Mouse (Mus musculus) hindbrain, embryonic 15.5 days (tissue): ENCODE results near the gene Eif2d. TPM values are rescaled to one million over a fixed set of nuclear protein-coding genes. Genes with fewer than 3 reads are reported as not detected.

Experiments
- ATAC-seq: fragments of 200-750 bp; cut with Nextera tagmentation; 2 replicates; pipeline ENCODE4 v1.8.0; 2017; ENCODE audit warnings: low read depth, moderate number of reproducible peaks, moderate TSS enrichment; ENCODE audit not compliant: low FRiP score
- H3K27ac ChIP-seq: fragments of 300-500 bp; sonication (generic); replicated peaks from 2 replicates; pipeline ENCODE4 v1.5.1; 2015; ENCODE audit warnings: mild to moderate bottlenecking, inconsistent platforms
- H3K27me3 ChIP-seq: fragments of 300-500 bp; sonication (generic); 2 replicates; pipeline ENCODE4 v1.6.1; 2015; ENCODE audit warnings: control low read depth, inconsistent platforms
- H3K36me3 ChIP-seq: fragments of 300-500 bp; sonication (generic); 2 replicates; pipeline ENCODE4 v1.6.1; 2015; ENCODE audit warnings: control low read depth, inconsistent platforms
- H3K4me1 ChIP-seq: fragments of 300-500 bp; sonication (generic); replicated peaks from 2 replicates; pipeline ENCODE4 v1.6.1; 2015; ENCODE audit warnings: control low read depth, inconsistent platforms
- H3K4me2 ChIP-seq: fragments of 300-500 bp; sonication (generic); 2 replicates; pipeline ENCODE4 v1.6.1; 2015; ENCODE audit warnings: moderate library complexity, mild to moderate bottlenecking, inconsistent platforms
- H3K4me3 ChIP-seq: fragments of 300-500 bp; sonication (generic); 2 replicates; pipeline ENCODE4 v1.5.1; 2015; ENCODE audit warnings: mild to moderate bottlenecking, inconsistent platforms
- H3K9ac ChIP-seq: fragments of 300-500 bp; sonication (generic); 2 replicates; pipeline ENCODE4 v1.6.1; 2015; ENCODE audit warnings: inconsistent platforms
- H3K9me3 ChIP-seq: fragments of 300-500 bp; sonication (generic); 2 replicates; pipeline ENCODE4 v1.6.1; 2016; ENCODE audit warnings: control low read depth, inconsistent platforms
- WGBS: fragments of 180-500 bp; shearing (Covaris S2); methylation state at CpG from one replicate; pipeline ENCODE4 v1.1.7; 2015; 5-methylcytosine and 5-hydroxymethylcytosine counted together
- polyA plus RNA-seq: library from polyadenylated mRNA; unstranded; fragments of >200 nt; fragmentation: Nextera tagmentation; extraction: Ambion mirVana; gene quantifications from 2 replicates; pipeline ENCODE4 v1.2.1, GENCODE M21; 2015

The Eif2d gene
- polyA plus RNA-seq, 1 experiment from 2014 or later = 49.1 TPM

DNA sequence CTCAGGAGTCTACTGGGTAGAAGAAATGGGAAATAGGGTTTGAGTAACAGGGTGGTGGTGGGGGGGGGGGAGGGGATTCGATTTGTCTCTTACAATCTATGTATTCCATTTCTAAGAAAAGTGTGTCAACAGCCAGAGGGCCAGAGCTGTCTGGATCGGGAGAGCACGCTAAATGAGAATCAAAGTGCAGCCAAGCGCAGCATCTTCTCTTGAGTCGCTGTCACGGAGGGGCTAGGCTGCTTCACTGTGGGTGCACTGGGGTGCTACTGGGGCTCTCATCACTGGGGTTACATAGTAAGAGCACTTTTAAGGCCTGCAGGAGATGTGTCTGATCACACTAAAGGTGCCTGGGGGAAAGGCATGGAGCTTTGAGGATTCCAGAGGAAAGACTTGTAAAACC lies 55.8 kb downstream of the Eif2d start:
- Histone ChIP-seq H3K4me2 (no peak overlapping the region), H3K36me3 (no peaks in the 10 kb centered on the region), H3K27ac (peak overlapping the region; percentile 51; the same call in 1 of the 2 replicates), H3K4me3 (no peak overlapping the region), H3K9ac (no peak overlapping the region), H3K27me3 (no peaks in the 10 kb centered on the region), H3K4me1 (peaks cover 14% of the 10 kb centered on the region; the same call in 1 of the 2 replicates), H3K9me3 (no peaks in the 10 kb centered on the region)
- 56% methylated on average over 6 of the region's 6 CpGs for WGBS
- no peak for ATAC-seq

- Histone ChIP-seq H3K4me3 (no peak overlapping the region), H3K4me2 (no peak overlapping the region), H3K9me3 (no peaks in the 10 kb centered on the region), H3K4me1 (peaks cover 14% of the 10 kb centered on the region; the same call in 1 of the 2 replicates), H3K36me3 (no peaks in the 10 kb centered on the region), H3K27me3 (no peaks in the 10 kb centered on the region), H3K27ac (peak overlapping the region; percentile 54), H3K9ac (no peak overlapping the region)
- ATAC-seq = peak; percentile 47; the same call in 1 of the 2 replicates
- 57% methylated on average over 8 of the region's 8 CpGs for WGBS
Measured at GRCm38 (mm10) chr1:131209971-131210426, 57.0 kb downstream of the Eif2d start.

DNA sequence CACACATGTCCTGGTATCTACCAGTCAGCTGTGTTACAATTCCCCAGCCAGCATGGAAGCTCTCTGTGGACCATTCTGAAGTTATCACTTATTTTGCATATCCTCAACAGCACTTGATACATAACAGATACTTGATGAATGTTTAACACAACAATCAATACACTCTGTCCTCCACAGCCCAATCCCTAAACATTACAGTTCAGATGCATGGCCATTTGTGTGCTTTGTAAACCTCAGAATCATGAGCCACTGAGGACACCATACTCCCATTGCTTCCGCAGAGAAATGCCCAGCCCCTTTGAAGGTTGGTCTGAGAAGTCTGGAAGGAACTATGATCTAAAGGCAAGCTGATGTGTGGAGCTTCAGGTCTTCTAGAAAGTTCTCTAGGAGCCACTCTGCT lies 58.7 kb downstream of the Eif2d start:
- Histone ChIP-seq H3K9ac (no peak overlapping the region), H3K4me2 (no peak overlapping the region), H3K9me3 (no peaks in the 10 kb centered on the region), H3K4me1 (peaks cover 14% of the 10 kb centered on the region; the same call in 1 of the 2 replicates), H3K36me3 (no peaks in the 10 kb centered on the region), H3K27me3 (no peaks in the 10 kb centered on the region), H3K27ac (no peak overlapping the region), H3K4me3 (no peak overlapping the region)
- no peak for ATAC-seq
- WGBS = 85% methylated on average over 1 of the region's 1 CpGs

GRCm38 (mm10) chr1:131212956-131213355 lies 60.0 kb downstream of the Eif2d start:
- Histone ChIP-seq H3K9ac (no peak overlapping the region), H3K9me3 (no peaks in the 10 kb centered on the region), H3K27me3 (no peaks in the 10 kb centered on the region), H3K4me2 (no peak overlapping the region), H3K4me1 (peaks cover 10% of the 10 kb centered on the region; the same call in 1 of the 2 replicates), H3K27ac (no peak overlapping the region), H3K36me3 (no peaks in the 10 kb centered on the region), H3K4me3 (no peak overlapping the region)
- no peak for ATAC-seq
- 81% methylated on average over 5 of the region's 5 CpGs for WGBS

DNA sequence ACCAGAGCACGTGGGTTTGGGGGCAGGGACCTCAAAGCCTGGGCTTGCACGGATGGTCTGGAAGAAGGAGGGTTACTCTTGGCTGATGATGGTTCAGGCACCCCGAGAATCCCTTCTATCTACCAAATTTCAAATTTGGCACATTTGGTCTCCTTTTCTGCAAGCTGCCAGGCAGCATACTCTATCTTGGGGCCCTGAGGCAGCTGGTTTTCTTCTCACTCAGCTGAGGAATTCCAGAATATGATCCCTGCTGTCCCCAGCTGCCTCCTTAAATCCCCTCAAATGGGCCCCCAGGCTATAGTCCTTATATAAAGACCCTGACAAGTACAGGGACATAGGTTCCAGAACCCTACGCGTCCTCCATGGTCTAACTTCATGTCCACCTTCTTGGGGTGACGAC lies 60.4 kb downstream of the Eif2d start:
- 88% methylated on average over 6 of the region's 6 CpGs for WGBS
- H3K4me2 ChIP-seq = no peak overlapping the region
- no peak for ATAC-seq
- H3K4me1 ChIP-seq = peaks cover 10% of the 10 kb centered on the region; the same call in 1 of the 2 replicates
- H3K9me3 ChIP-seq = no peaks in the 10 kb centered on the region
- no peaks in the 10 kb centered on the region for H3K27me3 ChIP-seq
- no peak overlapping the region for H3K9ac ChIP-seq
- no peak overlapping the region for H3K4me3 ChIP-seq
- H3K36me3 ChIP-seq = no peaks in the 10 kb centered on the region
- H3K27ac ChIP-seq = no peak overlapping the region

DNA sequence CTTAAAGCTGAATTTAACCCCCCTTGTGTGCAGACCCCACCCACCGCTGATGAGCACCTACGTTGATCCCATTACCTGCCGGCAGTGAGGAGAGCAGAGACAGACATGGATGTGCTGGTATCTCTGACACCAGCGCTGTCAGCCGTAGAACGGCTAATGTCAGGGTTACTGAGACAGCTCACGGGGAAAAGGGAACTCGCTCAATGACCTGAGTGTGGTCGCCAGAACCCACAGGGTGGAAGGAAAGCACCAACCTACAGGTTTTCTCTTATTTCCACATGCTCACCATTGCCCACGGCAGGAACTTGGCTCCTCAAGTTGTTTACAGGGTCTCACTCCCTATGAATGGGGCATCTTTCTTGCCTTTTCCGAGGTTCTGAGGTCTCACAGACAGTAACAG lies 66.0 kb downstream of the Eif2d start:
- WGBS = 92% methylated on average over 11 of the region's 11 CpGs
- no peak for ATAC-seq

DNA sequence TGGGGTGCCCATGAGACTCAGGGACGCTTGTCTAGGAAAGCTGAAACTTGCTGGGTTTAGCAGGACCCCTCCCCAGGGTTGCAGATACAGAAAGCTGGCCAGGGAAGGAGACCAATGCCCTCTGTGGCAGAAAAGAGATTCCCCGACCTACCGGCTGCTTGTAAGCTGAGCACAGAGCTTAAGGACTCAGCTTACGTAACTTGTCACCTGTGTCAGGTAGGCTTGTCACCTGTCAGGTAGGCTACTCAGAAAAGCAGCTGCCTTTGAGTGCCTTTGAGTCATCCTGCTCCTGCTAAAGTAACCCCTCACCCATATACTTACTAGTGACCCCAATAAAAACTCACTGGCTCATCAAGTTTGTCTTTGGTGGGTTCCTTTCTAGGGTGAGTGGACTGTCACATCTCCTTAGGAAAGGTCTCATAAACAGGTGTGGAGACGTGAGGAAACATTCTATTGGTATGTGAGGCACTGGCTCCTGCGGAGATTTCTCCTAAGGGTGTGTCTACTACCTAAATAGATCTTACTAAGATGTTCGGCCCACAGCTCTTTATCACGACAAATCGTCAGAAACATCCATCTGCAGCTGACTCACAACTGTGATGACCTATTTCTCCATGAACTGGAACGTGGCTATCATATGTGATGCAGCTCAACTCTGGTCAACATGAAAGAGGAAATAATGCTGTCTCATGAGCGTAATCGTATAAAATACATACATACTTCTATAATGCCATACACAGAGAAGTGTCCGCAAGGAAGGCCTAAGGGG lies 69.0 kb downstream of the Eif2d start:
- 0 out of 2 replicates have a peak, but pooled peaks cover 5% of the 10 kb centered on the region for H3K4me1 ChIP-seq
- WGBS = 87% methylated on average over 13 of the region's 13 CpGs
- no peaks in the 10 kb centered on the region for H3K27me3 ChIP-seq
- H3K4me3 ChIP-seq = no peak overlapping the region
- no peaks in the 10 kb centered on the region for H3K36me3 ChIP-seq
- H3K27ac ChIP-seq = no peak overlapping the region
- ATAC-seq = no peak
- H3K9ac ChIP-seq = no peak overlapping the region
- no peak overlapping the region for H3K4me2 ChIP-seq
- H3K9me3 ChIP-seq = no peaks in the 10 kb centered on the region

More for the DNA sequence above, 66.0 kb downstream of the Eif2d start:
- no peaks in the 10 kb centered on the region for H3K4me1 ChIP-seq
- no peaks in the 10 kb centered on the region for H3K27me3 ChIP-seq
- no peak overlapping the region for H3K4me2 ChIP-seq
- H3K36me3 ChIP-seq = no peaks in the 10 kb centered on the region
- no peak overlapping the region for H3K9ac ChIP-seq
- no peaks in the 10 kb centered on the region for H3K9me3 ChIP-seq
- H3K4me3 ChIP-seq = no peak overlapping the region
- no peak overlapping the region for H3K27ac ChIP-seq

DNA sequence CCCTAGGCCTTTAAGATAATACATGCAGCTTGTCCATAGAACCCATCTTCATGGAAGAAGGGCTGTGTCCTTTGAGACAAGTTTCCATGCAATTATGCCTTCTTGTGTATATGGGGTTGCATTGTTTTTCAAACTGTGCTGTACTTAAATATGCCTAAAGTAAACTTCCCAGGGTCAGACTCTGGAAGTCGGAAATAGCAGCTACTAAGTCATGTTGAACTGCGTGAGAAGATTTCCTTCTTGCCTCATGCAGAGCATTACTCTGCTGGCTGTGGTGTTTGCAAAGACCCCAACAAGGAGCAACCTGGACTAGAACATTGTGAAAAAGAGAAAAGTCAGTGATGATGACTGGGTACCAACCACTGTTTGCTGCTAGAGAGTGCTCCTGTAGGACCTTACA lies 70.4 kb downstream of the Eif2d start:
- Histone ChIP-seq H3K27ac (no peak overlapping the region), H3K9me3 (no peaks in the 10 kb centered on the region), H3K27me3 (no peaks in the 10 kb centered on the region), H3K4me1 (0 out of 2 replicates have a peak, but pooled peaks cover 5% of the 10 kb centered on the region), H3K4me2 (no peak overlapping the region), H3K9ac (no peak overlapping the region), H3K36me3 (no peaks in the 10 kb centered on the region), H3K4me3 (no peak overlapping the region)
- no peak for ATAC-seq
- WGBS = 93% methylated on average over 2 of the region's 2 CpGs

GRCm38 (mm10) chr1:131224848-131225471 lies 72.0 kb downstream of the Eif2d start:
- H3K4me2 ChIP-seq = no peak overlapping the region
- no peaks in the 10 kb centered on the region for H3K9me3 ChIP-seq
- WGBS = 50% methylated on average over 12 of the region's 12 CpGs
- H3K36me3 ChIP-seq = no peaks in the 10 kb centered on the region
- H3K27me3 ChIP-seq = no peaks in the 10 kb centered on the region
- 0 out of 2 replicates have a peak, but pooled peaks cover 5% of the 10 kb centered on the region for H3K4me1 ChIP-seq
- H3K27ac ChIP-seq = no peak overlapping the region
- no peak overlapping the region for H3K9ac ChIP-seq
- ATAC-seq = peak; percentile 70; the same call in 1 of the 2 replicates
- H3K4me3 ChIP-seq = no peak overlapping the region

DNA sequence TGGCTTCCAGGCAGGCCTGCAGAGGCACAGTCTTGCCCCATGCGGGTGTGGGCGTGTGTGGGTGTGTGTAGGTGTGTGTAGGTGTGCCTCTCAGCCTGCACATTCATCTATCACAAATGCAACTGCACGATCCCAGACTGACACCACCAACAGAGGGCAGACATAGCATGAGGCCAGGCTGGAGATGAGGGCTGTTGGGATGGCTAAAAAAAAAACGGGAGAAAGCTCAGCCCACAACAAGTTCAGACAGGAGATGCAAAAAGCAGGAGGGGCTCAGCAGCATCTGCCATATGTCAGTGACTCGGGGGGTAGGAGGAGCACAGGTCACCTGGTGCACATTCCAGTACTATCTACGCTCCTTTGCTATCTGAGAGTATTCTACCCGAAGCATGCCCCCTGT lies 75.2 kb downstream of the Eif2d start:
- H3K9ac ChIP-seq = no peak overlapping the region
- no peaks in the 10 kb centered on the region for H3K9me3 ChIP-seq
- no peak overlapping the region for H3K4me2 ChIP-seq
- no peak overlapping the region for H3K4me3 ChIP-seq
- H3K36me3 ChIP-seq = no peaks in the 10 kb centered on the region
- H3K27me3 ChIP-seq = no peaks in the 10 kb centered on the region
- no peak overlapping the region for H3K27ac ChIP-seq
- 0 out of 2 replicates have a peak, but pooled peaks cover 5% of the 10 kb centered on the region for H3K4me1 ChIP-seq
- ATAC-seq = no peak
- 68% methylated on average over 7 of the region's 7 CpGs for WGBS

DNA sequence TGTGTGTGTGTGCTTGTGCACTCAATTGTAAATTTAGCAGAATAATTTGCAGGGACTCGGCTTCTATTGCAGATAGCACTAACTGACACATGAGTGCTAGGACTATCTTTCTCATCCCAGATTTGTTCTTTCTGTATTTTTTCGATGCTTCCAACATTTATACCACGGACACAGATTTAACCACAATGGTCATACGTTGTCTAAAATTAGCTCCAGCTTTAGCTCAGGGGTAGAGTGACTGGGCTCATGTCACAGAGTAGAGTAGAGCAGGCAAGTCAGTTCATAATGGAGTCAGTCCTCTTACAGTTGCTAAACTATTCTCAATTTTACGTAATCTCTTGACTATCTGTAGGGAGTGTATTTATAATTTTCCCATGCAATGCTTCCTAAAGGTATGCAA lies 75.7 kb downstream of the Eif2d start:
- WGBS = 87% methylated on average over 5 of the region's 5 CpGs
- Histone ChIP-seq H3K27me3 (no peaks in the 10 kb centered on the region), H3K4me1 (0 out of 2 replicates have a peak, but pooled peaks cover 5% of the 10 kb centered on the region), H3K4me3 (no peak overlapping the region), H3K9me3 (no peaks in the 10 kb centered on the region), H3K27ac (no peak overlapping the region), H3K9ac (no peak overlapping the region), H3K36me3 (no peaks in the 10 kb centered on the region), H3K4me2 (no peak overlapping the region)
- no peak for ATAC-seq

- H3K4me3 ChIP-seq = no peak overlapping the region
- peaks cover 4% of the 10 kb centered on the region for H3K4me1 ChIP-seq
- H3K36me3 ChIP-seq = no peaks in the 10 kb centered on the region
- H3K27ac ChIP-seq = no peak overlapping the region
- ATAC-seq = no peak
- H3K4me2 ChIP-seq = no peak overlapping the region
- WGBS = 65% methylated on average over 12 of the region's 12 CpGs
- H3K9ac ChIP-seq = no peak overlapping the region
- H3K27me3 ChIP-seq = no peaks in the 10 kb centered on the region
- no peaks in the 10 kb centered on the region for H3K9me3 ChIP-seq
Measured at GRCm38 (mm10) chr1:131233527-131233926, 80.5 kb downstream of the Eif2d start.
